Mouse (Mus musculus) naive thymus-derived CD4-positive, alpha-beta T cell, adult 5 months (primary cell): ENCODE data around the gene Gm3269. TPM values are rescaled to one million over a fixed set of nuclear protein-coding genes. Genes with fewer than 3 reads are reported as not detected.

ENCODE experiments used
- polyA plus RNA-seq: library from polyadenylated mRNA; unstranded; fragments of 100-300 nt; shearing (Covaris generic); gene quantifications from one replicate; pipeline ENCODE4 v1.2.1, GENCODE M21; 2017

Gm3269 gene
- polyA plus RNA-seq: not detected

DNA sequence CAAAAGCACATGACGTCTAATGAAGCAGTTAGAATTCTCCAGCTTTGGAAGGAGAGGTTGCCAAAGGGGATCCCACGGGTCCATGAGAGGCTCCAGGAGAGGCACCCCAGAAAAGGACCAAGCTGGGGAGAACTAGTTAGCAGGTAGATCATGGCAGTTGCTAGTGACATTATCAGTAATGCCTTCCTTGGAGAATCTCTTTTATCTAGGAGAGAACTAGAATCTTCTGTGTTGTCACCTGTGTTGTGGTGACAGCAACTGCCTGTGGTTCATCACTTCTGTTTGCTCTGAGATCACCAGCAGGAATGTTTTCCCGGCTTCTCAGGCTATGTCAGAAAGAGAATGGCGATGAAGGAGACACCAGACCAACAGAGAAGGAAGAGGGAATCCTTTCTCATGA is at the start of gene Gm3269:
Gene Gm3269 (plus strand): TSS at position 301 of the 400 bp plus-strand sequence.

GRCm38 (mm10) chr14:4855299-4855980 is 17.5 kb downstream of the Gm3269 start, which contains the start of gene Gm3264:
Gene Gm3264, plus strand, starts transcription at chr14:4855576.

DNA sequence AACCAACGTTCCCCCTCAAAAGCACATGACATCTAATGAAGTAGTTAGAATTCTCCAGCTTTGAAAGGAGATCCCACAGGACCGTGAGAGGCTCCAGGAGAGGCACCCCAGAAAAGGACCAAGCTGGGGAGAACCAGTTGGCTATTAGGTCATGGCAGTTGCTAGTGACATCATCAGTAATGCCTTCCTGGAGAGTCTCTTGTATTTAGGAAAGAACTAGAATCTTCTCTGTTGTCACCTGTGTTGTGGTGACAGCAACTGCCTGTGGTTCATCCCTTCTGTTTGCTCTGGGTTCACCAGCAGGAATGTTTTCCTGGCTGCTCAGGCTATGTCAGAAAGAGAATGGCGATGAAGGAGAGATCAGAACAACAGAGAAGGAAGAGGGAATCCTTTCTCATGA is 54.2 kb downstream of the Gm3269 start, which contains the start of gene Gm3278:
Gene Gm3278 (plus strand): TSS at position 301 of the 400 bp plus-strand sequence.

Other genes with a start within 250 kb of the Gm3269 start
- gene Gm8159, start 205.8 kb upstream of the Gm3269 start, polyA plus RNA-seq: not detected
- gene Gm3239, start 173.9 kb upstream of the Gm3269 start, polyA plus RNA-seq: not detected
- gene Gm7876, start 128.9 kb upstream of the Gm3269 start, polyA plus RNA-seq: not detected
- not detected for gene Gm3252, start 111.3 kb upstream of the Gm3269 start, polyA plus RNA-seq
- gene Gm9602, start 61.8 kb upstream of the Gm3269 start, polyA plus RNA-seq: not detected
- gene Gm3264, start 17.5 kb downstream of the Gm3269 start, polyA plus RNA-seq: not detected
- gene Gm3278, start 54.3 kb downstream of the Gm3269 start, polyA plus RNA-seq: not detected
- not detected for gene Gm8297, start 145.8 kb downstream of the Gm3269 start, polyA plus RNA-seq
- gene Gm3298, start 177.8 kb downstream of the Gm3269 start, polyA plus RNA-seq: not detected
- not detected for gene 4930555G01Rik, start 212.5 kb downstream of the Gm3269 start, polyA plus RNA-seq
- gene Gm8281, start 232.9 kb downstream of the Gm3269 start, polyA plus RNA-seq: not detected